Mouse (Mus musculus) small intestine, adult 2 months (tissue): ENCODE measurements around the gene Sit1. TPM values are rescaled to one million over a fixed set of nuclear protein-coding genes. Genes with fewer than 3 reads are reported as not detected.

Experiments used
- H3K27ac ChIP-seq: fragments of 200-500 bp; 2 replicates; pipeline ENCODE4 v1.5.1; 2012; ENCODE audit warnings: low read depth, low read length, control low read depth, inconsistent platforms; ENCODE audit not compliant: insufficient read depth
- H3K27me3 ChIP-seq: fragments of 200-500 bp; 2 replicates; pipeline ENCODE4 v1.6.1; 2012; ENCODE audit warnings: mild to moderate bottlenecking, moderate library complexity, low read length, inconsistent platforms; ENCODE audit not compliant: control insufficient read depth, insufficient read depth
- H3K36me3 ChIP-seq: fragments of 200-500 bp; 2 replicates; pipeline ENCODE4 v1.6.1; 2012; ENCODE audit warnings: mild to moderate bottlenecking, low read length, control low read depth, inconsistent platforms; ENCODE audit not compliant: control insufficient read depth, insufficient read depth
- H3K4me1 ChIP-seq: fragments of 200-500 bp; 2 replicates; pipeline ENCODE4 v1.6.1; 2012; ENCODE audit warnings: low read length, inconsistent platforms, mixed read lengths; ENCODE audit not compliant: control insufficient read depth, insufficient read depth, insufficient read length
- H3K4me3 ChIP-seq: fragments of 200-500 bp; 2 replicates; pipeline ENCODE4 v1.5.1; 2012; ENCODE audit warnings: low read depth, mild to moderate bottlenecking, control low read depth, inconsistent platforms, low read length, moderate library complexity
- CTCF ChIP-seq: fragments of 200-500 bp; IDR thresholded peaks from 2 replicates; pipeline ENCODE4 v1.5.1; 2012; ENCODE audit warnings: low read depth, mild to moderate bottlenecking, control low read depth, inconsistent platforms, low read length, moderate library complexity, mixed read lengths; ENCODE audit not compliant: insufficient replicate concordance, insufficient read length; ENCODE audit errors: extremely low read depth
- POLR2A ChIP-seq: fragments of 200-500 bp; IDR thresholded peaks from 2 replicates; pipeline ENCODE4 v1.6.1; 2012; ENCODE audit warnings: low read depth, mild to moderate bottlenecking, control low read depth, inconsistent platforms, low read length, moderate library complexity
- WGBS: fragments of 180-500 bp; shearing (Covaris S2); methylation state at CpG from one replicate; pipeline ENCODE4 v1.1.7; 2018; 5-methylcytosine and 5-hydroxymethylcytosine counted together
- polyA plus RNA-seq: library from polyadenylated mRNA; depleted of rRNA; stranded (reverse); fragments of >200 nt; gene quantifications from 2 replicates; pipeline ENCODE4 v1.2.3, GENCODE M21; 2012

The Sit1 gene
- polyA plus RNA-seq, 1 experiment, result 1.9 TPM

DNA sequence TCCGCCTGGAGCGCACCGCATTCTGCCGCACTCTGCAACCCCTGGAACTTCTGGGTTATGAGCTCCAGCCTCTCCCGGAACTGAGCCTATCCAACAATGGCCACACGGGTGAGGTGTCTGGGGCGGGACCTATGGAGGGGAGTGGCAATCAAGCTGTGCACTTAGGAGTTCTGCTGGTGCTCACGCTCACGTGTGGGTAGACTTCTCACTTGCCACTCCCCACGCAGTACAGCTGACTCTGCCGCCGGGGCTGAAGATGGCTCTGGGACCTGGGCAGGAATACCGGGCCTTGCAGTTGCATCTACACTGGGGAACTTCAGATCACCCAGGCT lies 25.1 kb upstream of the Sit1 start:
- whole genome bisulfite sequencing, result 3% methylated on average over 13 of the region's 13 CpGs
- H3K4me3 ChIP-seq, result peak overlapping the region; percentile 87
- peak overlapping the region; percentile 84 for H3K27ac ChIP-seq
- peak; percentile 94 for TF ChIP-seq POLR2A
- no peak for TF ChIP-seq CTCF
- peaks cover 13% of the 10 kb centered on the region; the same call in 1 of the 2 replicates for H3K4me1 ChIP-seq
- H3K36me3 ChIP-seq, result 0 out of 2 replicates have a peak, but pooled peaks cover 2% of the 10 kb centered on the region
- H3K27me3 ChIP-seq, result no peaks in the 10 kb centered on the region

DNA sequence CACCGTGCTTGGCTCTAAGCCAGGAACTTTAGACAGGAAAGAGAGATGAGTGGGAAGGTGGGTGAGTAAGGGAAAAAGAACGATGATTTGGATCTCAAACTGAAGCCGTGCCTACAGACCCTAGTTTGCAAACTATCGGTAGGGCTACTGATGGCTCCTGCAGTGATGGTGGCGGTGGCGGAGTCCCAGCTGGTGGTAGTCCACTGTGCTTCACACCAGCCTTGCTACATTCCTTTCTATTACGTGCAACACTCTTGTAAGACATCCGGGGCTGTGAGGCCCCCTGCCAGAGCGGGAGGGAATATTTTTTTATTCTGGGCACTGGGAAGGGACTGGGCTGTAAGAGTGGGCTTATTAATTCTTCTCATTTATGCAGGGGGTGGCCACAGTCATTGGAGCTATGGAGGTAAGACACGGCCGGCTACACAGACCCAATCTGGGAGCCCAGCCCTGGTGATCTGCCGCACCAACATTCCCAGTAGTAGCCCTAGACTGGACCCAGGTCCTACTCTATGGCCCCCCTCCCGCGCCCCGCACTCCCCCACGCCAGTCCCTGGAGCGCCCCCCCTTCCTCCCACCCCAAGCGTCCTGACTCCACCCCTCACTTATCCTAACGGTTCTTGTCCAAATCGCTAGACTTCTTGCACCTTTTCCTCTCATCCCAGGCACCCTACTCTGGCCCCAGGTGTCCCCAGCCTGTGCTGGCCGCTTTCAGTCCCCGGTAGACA lies 24.6 kb upstream of the Sit1 start:
- H3K4me3 ChIP-seq, result peak overlapping the region; percentile 87
- no peak for TF ChIP-seq CTCF
- no peak for TF ChIP-seq POLR2A
- H3K4me1 ChIP-seq, result peaks cover 18% of the 10 kb centered on the region; the same call in 1 of the 2 replicates
- H3K27ac ChIP-seq, result peak overlapping the region; percentile 72
- H3K36me3 ChIP-seq, result 0 out of 2 replicates have a peak, but pooled peaks cover 2% of the 10 kb centered on the region
- H3K27me3 ChIP-seq, result no peaks in the 10 kb centered on the region
- 4% methylated on average over 20 of the region's 22 CpGs for WGBS

DNA sequence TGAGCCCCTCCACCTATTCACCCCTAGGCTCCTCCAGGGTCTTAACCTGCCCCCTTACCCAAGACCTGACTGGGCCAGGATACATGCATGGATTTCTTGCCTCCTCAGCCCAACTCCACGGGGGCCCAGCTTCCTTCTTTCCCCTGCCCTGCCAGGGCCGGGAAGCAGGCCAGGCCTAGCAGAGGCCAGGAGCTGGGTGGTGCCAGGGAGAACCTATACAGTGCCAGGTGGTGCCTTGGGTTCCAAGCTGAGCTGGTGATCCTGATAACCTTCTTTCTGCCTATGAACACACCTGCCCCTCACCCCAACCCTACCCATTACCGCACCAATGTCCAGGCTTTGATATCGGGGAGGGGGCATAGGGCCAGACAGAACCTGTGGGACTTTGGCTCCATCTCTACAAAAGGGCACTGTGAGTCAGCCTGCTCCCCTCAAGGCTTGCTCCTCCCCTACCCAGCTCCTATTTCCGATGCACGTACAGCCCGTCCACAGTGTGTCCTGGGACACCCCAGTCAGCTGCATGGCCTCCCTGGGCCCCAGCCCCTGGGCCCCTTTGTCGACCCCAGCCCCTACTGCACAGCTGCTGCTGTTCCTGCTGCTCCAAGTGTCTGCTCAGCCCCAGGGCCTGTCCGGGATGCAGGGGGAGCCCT lies 23.1 kb upstream of the Sit1 start, which contains the start of gene Car9:
Gene Car9, plus strand, starts transcription at position 431 of the 650 bp plus-strand sequence.
- WGBS, result 22% methylated on average over 9 of the region's 9 CpGs
- Histone ChIP-seq H3K4me3 (peak within 1 kb of the TSS; percentile 87), H3K27me3 (no peaks in the 10 kb centered on the region), H3K36me3 (0 out of 2 replicates have a peak, but pooled peaks cover 2% of the 10 kb centered on the region), H3K27ac (peak within 1 kb of the TSS; percentile 71), H3K4me1 (peaks cover 21% of the 10 kb centered on the region; the same call in 1 of the 2 replicates)
- no peak for TF ChIP-seq CTCF
- TF ChIP-seq POLR2A, result no peak

DNA sequence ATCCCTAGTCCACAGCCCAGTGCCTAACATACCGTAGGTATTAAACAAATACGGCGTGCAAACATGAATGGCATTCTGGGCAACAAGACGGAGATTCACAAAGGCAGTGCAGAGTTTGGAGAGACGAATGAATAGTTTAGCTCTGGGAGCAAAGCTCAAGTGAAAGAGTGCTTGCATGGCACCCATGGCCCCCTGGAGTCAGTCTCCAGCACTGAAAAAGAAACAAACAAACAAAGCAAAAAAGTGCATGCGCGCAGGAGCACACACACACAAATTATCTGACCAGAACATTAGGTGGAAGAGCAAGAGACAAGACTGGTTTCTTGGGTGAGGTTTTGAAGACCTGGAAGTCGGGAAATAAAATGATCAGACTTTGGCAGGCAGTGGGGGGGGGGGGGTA lies 22.5 kb upstream of the Sit1 start:
- Histone ChIP-seq H3K36me3 (0 out of 2 replicates have a peak, but pooled peaks cover 2% of the 10 kb centered on the region), H3K27ac (peak overlapping the region; percentile 71), H3K27me3 (no peaks in the 10 kb centered on the region), H3K4me3 (no peak overlapping the region), H3K4me1 (peaks cover 21% of the 10 kb centered on the region; the same call in 1 of the 2 replicates)
- TF ChIP-seq POLR2A (no peak), CTCF (no peak)
- WGBS, result 47% methylated on average over 8 of the region's 8 CpGs

DNA sequence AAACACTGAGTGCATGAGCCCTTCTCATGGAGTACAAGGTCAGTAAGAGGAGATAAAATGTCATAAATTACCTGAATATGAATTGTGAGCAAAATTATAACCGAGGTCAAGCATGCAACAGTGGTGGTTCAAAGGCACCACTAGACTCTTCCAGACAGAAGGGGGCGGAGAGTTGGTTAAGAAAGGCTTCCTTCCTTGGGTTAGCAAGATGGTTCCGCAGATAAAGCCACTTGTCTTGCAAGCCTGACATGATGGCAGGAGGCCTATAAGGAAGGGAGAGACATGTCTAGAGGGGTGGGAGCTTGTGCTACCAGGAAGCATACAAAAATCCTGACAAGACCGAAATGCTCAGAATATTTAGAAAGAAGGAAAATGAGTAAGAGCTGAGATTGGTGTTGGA lies 20.7 kb upstream of the Sit1 start:
- 47% methylated on average over 4 of the region's 4 CpGs for WGBS
- Histone ChIP-seq H3K4me3 (no peak overlapping the region), H3K27me3 (no peaks in the 10 kb centered on the region), H3K27ac (peak overlapping the region; percentile 57), H3K36me3 (0 out of 2 replicates have a peak, but pooled peaks cover 2% of the 10 kb centered on the region), H3K4me1 (peaks cover 16% of the 10 kb centered on the region; the same call in 1 of the 2 replicates)
- TF ChIP-seq POLR2A (no peak), CTCF (no peak)

DNA sequence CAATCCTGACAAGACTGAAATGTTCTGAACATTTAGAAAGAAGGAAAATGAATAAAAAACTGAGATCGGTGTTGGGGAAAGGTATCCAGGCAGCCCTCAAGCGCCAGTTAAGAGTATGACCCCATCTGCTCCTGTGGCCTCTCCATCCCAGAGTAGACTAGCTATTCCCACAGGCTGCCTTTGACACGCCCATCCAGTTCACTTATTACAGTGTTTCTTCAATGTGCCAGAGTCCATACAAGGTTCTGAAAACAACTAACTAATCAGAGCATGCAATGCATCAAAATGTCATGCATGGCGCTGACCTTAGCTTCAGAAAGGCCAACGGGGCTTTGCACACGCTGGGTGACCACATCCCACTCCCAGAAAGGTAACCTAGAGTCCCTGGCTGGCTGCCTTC lies 20.0 kb upstream of the Sit1 start:
- Histone ChIP-seq H3K27ac (peak overlapping the region; percentile 90), H3K4me3 (no peak overlapping the region), H3K4me1 (peaks cover 19% of the 10 kb centered on the region; the same call in 1 of the 2 replicates), H3K27me3 (no peaks in the 10 kb centered on the region), H3K36me3 (0 out of 2 replicates have a peak, but pooled peaks cover 2% of the 10 kb centered on the region)
- no peak for TF ChIP-seq POLR2A
- no peak for TF ChIP-seq CTCF
- 45% methylated on average over 6 of the region's 6 CpGs for WGBS

DNA sequence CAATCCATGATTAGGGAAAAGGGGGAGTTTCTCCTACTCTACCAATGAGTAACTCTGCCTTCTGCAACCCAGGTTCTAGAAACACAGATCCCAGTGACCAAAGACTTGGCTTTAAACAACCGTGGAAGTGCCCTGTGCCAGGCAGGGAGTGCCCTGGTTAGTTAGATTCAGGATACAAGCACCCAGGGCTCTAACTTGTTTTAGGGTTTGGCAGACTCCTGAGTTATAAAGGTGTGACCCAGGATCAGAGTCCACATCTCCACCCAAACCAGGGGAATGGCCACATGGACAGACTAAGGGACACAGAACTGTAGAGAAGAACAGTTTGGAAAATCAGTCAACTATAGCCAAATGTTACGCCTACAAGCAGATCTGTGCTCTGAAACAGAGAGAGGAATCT lies 19.5 kb upstream of the Sit1 start:
- 0 out of 2 replicates have a peak, but pooled peaks cover 2% of the 10 kb centered on the region for H3K36me3 ChIP-seq

More for the DNA sequence above, 19.5 kb upstream of the Sit1 start:
- TF ChIP-seq CTCF (no peak), POLR2A (no peak)
- Histone ChIP-seq H3K27me3 (no peaks in the 10 kb centered on the region), H3K4me3 (no peak overlapping the region), H3K27ac (peak overlapping the region; percentile 90), H3K4me1 (peaks cover 20% of the 10 kb centered on the region; the same call in 1 of the 2 replicates)
- 31% methylated on average over 2 of the region's 2 CpGs for WGBS
